Mouse (Mus musculus): ENCODE data around the gene Emilin2. TPM values are rescaled to one million over a fixed set of nuclear protein-coding genes. Genes with fewer than 3 reads are reported as not detected.
"Not testable (repeated sequence)": the region's sequence is repeated elsewhere in the genome, so short reads cannot be mapped to it uniquely, and the experiment has no call there.

The Emilin2 gene
- polyA plus RNA-seq (2012; ENCODE audit: insufficient read depth, insufficient read length, low replicate concordance, missing spikeins): not detected in 2 replicates

DNA sequence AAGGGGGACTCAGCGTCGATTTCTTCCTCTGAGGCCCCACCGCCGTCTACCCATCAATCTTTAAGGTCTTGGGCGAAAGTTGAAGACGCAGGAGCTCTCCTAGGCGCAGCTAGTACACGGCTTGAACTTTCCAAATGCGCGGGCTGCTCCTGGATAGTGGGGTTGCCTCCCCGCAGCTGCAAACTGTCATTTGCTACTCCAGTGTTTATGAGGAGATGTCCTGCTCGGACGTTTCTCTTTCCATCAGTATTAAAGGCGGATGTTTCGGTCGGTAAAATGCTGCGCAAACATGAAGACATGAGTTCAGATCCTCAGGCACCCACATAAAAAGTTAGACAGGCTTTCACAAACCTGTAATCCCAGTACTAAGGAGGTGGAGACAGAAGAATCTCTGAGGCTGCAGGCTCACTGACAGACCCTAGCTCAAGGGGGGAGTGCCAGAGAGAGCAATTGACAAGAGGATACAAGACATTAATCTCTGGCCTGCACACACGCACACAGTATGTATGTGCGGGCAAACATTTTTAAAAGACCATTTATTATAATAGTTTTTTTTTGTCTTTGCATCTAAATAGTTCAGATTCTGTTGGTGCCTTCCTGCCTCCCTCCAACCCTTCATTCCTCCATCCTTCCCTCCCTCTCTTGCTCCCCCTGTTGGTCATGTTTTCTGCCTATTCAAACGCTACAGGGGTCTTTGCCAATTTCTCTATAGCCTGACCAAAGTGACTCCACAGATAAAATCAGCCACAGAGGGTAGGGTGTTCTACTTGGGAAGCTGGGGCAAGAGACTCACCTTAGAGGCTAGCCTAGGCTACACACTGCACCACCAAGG lies at the start of gene Emilin2:
TSS of gene Emilin2 (minus strand) at position 639 of the 832 bp plus-strand sequence.
- no peak for TF ChIP-seq POLR2A (IDR thresholded peaks at IDR 0.05; ENCODE audit: insufficient read depth, low read depth, low read length)
- no peak for TF ChIP-seq CTCF (IDR thresholded peaks at IDR 0.05; ENCODE audit: insufficient read depth, low read depth, low read length)
- Histone ChIP-seq H3K4me3 (ENCODE audit: insufficient read depth, low read depth, low read length) (peak within 1 kb of the TSS; percentile 51), H3K4me1 (ENCODE audit: control insufficient read depth, insufficient read depth, low read length) (peaks cover 19% of the 10 kb centered on the region), H3K27ac (ENCODE audit: insufficient read depth, low read depth, low read length) (no peak within 1 kb of the TSS)
- WGBS: 19% methylated on average over 20 of the region's 20 CpGs

DNA sequence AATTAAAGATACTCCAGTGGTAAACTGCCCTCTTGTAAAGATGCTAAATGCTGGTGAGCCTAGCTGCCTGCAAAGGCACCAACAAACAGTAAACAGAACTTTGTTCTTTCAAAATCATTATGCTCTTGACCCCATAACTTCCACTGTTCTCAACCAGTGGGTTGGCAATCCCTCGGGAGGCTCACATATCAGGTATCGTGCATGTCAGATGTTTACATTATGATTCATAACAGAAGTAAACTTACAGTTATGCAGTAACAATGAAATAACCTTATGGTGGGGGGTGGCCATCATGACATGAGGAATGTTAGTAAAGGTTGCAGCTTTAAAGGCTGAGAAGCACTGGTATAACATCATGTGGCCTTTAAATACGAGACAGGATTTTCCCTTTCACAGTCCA lies 43.7 kb upstream of the Emilin2 start:
- Histone ChIP-seq H3K4me1 (ENCODE audit: control insufficient read depth, insufficient read depth, low read length) (no peaks in the 10 kb centered on the region), H3K27ac (ENCODE audit: insufficient read depth, low read depth, low read length) (no peak overlapping the region), H3K4me3 (ENCODE audit: insufficient read depth, low read depth, low read length) (no peak overlapping the region)
- WGBS: 91% methylated on average over 3 of the region's 3 CpGs
- TF ChIP-seq CTCF (IDR thresholded peaks at IDR 0.05; ENCODE audit: insufficient read depth, low read depth, low read length) (no peak), POLR2A (IDR thresholded peaks at IDR 0.05; ENCODE audit: insufficient read depth, low read depth, low read length) (no peak)

GRCm38 (mm10) chr17:71354205-71354604 lies 42.4 kb upstream of the Emilin2 start:
- WGBS: 94% methylated on average over 11 of the region's 11 CpGs
- no peak for TF ChIP-seq CTCF (IDR thresholded peaks at IDR 0.05; ENCODE audit: insufficient read depth, low read depth, low read length)
- no peak for TF ChIP-seq POLR2A (IDR thresholded peaks at IDR 0.05; ENCODE audit: insufficient read depth, low read depth, low read length)
- H3K27ac ChIP-seq (ENCODE audit: insufficient read depth, low read depth, low read length): no peak overlapping the region
- H3K4me3 ChIP-seq (ENCODE audit: insufficient read depth, low read depth, low read length): no peak overlapping the region
- no peaks in the 10 kb centered on the region for H3K4me1 ChIP-seq (ENCODE audit: control insufficient read depth, insufficient read depth, low read length)

GRCm38 (mm10) chr17:71348188-71348587 lies 36.4 kb upstream of the Emilin2 start:
- H3K27ac ChIP-seq (ENCODE audit: insufficient read depth, low read depth, low read length): no peak overlapping the region
- H3K4me1 ChIP-seq (ENCODE audit: control insufficient read depth, insufficient read depth, low read length): no peaks in the 10 kb centered on the region
- WGBS: 90% methylated on average over 3 of the region's 3 CpGs

GRCm38 (mm10) chr17:71342006-71342405 lies 30.2 kb upstream of the Emilin2 start:
- no peak overlapping the region for H3K27ac ChIP-seq (ENCODE audit: insufficient read depth, low read depth, low read length)
- no peak overlapping the region for H3K4me3 ChIP-seq (ENCODE audit: insufficient read depth, low read depth, low read length)
- WGBS: 88% methylated on average over 3 of the region's 3 CpGs
- H3K4me1 ChIP-seq (ENCODE audit: control insufficient read depth, insufficient read depth, low read length): no peaks in the 10 kb centered on the region
- TF ChIP-seq POLR2A (IDR thresholded peaks at IDR 0.05; ENCODE audit: insufficient read depth, low read depth, low read length): no peak
- TF ChIP-seq CTCF (IDR thresholded peaks at IDR 0.05; ENCODE audit: insufficient read depth, low read depth, low read length): no peak

More at GRCm38 (mm10) chr17:71348188-71348587, 36.4 kb upstream of the Emilin2 start:
- TF ChIP-seq POLR2A (IDR thresholded peaks at IDR 0.05; ENCODE audit: insufficient read depth, low read depth, low read length): no peak
- no peak for TF ChIP-seq CTCF (IDR thresholded peaks at IDR 0.05; ENCODE audit: insufficient read depth, low read depth, low read length)
- H3K4me3 ChIP-seq (ENCODE audit: insufficient read depth, low read depth, low read length): no peak overlapping the region

DNA sequence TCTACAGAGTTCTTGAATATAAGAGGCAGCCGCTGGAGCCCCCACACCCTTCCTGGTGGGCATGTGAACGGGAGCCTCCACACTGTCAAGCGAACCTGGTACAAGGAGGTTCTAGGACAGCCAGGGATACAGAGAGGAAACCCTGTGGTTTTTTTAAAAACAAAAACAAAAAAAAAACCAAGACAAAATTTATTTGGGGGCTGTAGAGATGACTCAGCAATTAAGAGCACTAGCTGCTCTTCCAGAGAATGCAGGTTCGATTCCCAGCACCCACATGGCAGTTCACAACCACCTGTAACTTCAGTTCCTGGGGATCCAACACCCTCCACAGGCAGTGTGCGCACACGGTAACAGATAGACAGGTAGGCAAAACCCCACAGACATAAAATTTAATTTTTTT lies 26.8 kb upstream of the Emilin2 start:
- no peak for TF ChIP-seq CTCF (IDR thresholded peaks at IDR 0.05; ENCODE audit: insufficient read depth, low read depth, low read length)
- no peak for TF ChIP-seq POLR2A (IDR thresholded peaks at IDR 0.05; ENCODE audit: insufficient read depth, low read depth, low read length)
- H3K27ac ChIP-seq (ENCODE audit: insufficient read depth, low read depth, low read length): no peak overlapping the region
- H3K4me1 ChIP-seq (ENCODE audit: control insufficient read depth, insufficient read depth, low read length): no peaks in the 10 kb centered on the region
- 96% methylated on average over 6 of the region's 6 CpGs for whole genome bisulfite sequencing
- no peak overlapping the region for H3K4me3 ChIP-seq (ENCODE audit: insufficient read depth, low read depth, low read length)

GRCm38 (mm10) chr17:71337546-71337945 lies 25.8 kb upstream of the Emilin2 start:
- 93% methylated on average over 9 of the region's 9 CpGs for WGBS
- H3K4me1 ChIP-seq (ENCODE audit: control insufficient read depth, insufficient read depth, low read length): no peaks in the 10 kb centered on the region
- H3K4me3 ChIP-seq (ENCODE audit: insufficient read depth, low read depth, low read length): no peak overlapping the region
- TF ChIP-seq CTCF (IDR thresholded peaks at IDR 0.05; ENCODE audit: insufficient read depth, low read depth, low read length): no peak
- TF ChIP-seq POLR2A (IDR thresholded peaks at IDR 0.05; ENCODE audit: insufficient read depth, low read depth, low read length): no peak
- no peak overlapping the region for H3K27ac ChIP-seq (ENCODE audit: insufficient read depth, low read depth, low read length)

DNA sequence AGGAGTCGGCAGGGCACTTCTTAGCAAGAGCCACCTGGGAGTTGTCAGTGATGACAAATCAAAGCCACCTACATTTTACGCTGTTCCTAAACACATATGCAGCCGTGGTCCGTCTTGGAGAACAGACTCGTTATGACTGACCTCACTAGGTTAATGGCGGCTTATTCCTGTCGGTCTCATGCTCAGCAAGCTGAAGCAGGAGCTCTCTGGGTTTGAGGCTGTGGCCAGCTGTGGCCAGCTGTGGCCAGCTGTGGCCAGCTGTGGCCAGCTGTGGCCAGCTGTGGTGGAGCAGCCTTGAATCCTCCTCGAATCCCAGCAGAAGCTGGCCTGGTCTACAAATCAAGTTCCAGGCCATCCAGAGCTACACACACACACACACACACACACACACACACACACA lies 24.6 kb upstream of the Emilin2 start:
- TF ChIP-seq CTCF (IDR thresholded peaks at IDR 0.05; ENCODE audit: insufficient read depth, low read depth, low read length) (no peak), POLR2A (IDR thresholded peaks at IDR 0.05; ENCODE audit: insufficient read depth, low read depth, low read length) (no peak)
- Histone ChIP-seq H3K4me3 (ENCODE audit: insufficient read depth, low read depth, low read length) (no peak overlapping the region), H3K4me1 (ENCODE audit: control insufficient read depth, insufficient read depth, low read length) (no peaks in the 10 kb centered on the region)

GRCm38 (mm10) chr17:71332298-71332697 lies 20.5 kb upstream of the Emilin2 start:
- no peak overlapping the region for H3K27ac ChIP-seq (ENCODE audit: insufficient read depth, low read depth, low read length)
- TF ChIP-seq CTCF (IDR thresholded peaks at IDR 0.05; ENCODE audit: insufficient read depth, low read depth, low read length) (no peak), POLR2A (IDR thresholded peaks at IDR 0.05; ENCODE audit: insufficient read depth, low read depth, low read length) (no peak)
- H3K4me1 ChIP-seq (ENCODE audit: control insufficient read depth, insufficient read depth, low read length): no peaks in the 10 kb centered on the region
- WGBS: 76% methylated on average over 15 of the region's 15 CpGs
- no peak overlapping the region for H3K4me3 ChIP-seq (ENCODE audit: insufficient read depth, low read depth, low read length)

More for the DNA sequence above, 24.6 kb upstream of the Emilin2 start:
- WGBS: 69% methylated on average over 8 of the region's 8 CpGs
- no peak overlapping the region for H3K27ac ChIP-seq (ENCODE audit: insufficient read depth, low read depth, low read length)

DNA sequence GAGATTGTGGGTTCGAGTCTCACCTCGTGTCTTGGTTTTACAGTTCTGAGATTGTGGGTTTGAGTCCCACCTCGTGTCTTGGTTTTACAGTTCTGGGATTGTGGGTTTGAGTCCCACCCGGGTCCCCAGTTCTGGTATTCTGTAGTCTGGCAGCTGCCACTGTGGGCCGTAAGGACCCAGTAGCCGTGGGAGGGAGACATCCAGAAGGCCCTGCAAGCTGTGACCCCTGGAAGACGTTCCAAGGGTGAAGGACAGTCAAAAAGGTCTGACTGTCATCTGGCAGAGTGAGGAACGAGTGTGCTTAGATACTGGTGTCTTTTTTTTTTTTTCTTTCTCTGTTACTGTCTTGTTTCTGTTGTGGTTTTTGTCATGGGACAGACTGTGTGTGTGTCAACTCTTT lies 9.0 kb upstream of the Emilin2 start:
- H3K27ac ChIP-seq (ENCODE audit: insufficient read depth, low read depth, low read length); H3K4me3 ChIP-seq (ENCODE audit: insufficient read depth, low read depth, low read length); H3K4me1 ChIP-seq (ENCODE audit: control insufficient read depth, insufficient read depth, low read length): not testable (repeated sequence)
- whole genome bisulfite sequencing: 94% methylated on average over 8 of the region's 8 CpGs

Measured in olfactory bulb, adult 2 months (tissue).